Mouse (Mus musculus): ENCODE data around the gene Phactr3.
"Not testable (repeated sequence)": the region's sequence is repeated elsewhere in the genome, so short reads cannot be mapped to it uniquely, and the experiment has no call there.

Phactr3 gene

GRCm38 (mm10) chr2:178339044-178339443 is 220.3 kb downstream of the Phactr3 start:
- no peak for DNase-seq

DNA sequence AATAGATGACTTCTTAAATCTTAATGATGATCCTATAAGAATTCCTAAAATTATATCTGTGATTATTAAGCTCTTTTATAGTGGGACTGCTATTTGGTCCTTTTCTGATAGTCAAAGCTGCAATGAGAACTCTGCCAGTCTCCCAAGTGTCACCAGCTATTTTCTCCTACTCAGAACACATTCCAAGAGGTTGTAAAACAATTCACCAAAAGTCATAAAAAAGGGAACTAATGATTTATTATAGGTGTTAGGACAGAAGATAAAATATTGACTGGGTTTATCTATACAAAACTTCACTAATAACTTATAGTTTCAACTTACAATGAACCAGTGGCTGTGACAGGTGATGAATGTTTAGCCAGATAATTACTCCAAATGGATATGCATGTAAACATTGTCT is 223.3 kb downstream of the Phactr3 start:
- DNase-seq: not testable (repeated sequence)

GRCm38 (mm10) chr2:178342597-178342996 is 223.8 kb downstream of the Phactr3 start:
- DNase-seq: no peak

All from kidney, postnatal 25 days (tissue).